Mouse (Mus musculus) adrenal gland, adult 8-10 months (tissue): Measurements from ENCODE around the gene Hist1h3h. TPM values are rescaled to one million over a fixed set of nuclear protein-coding genes. Genes with fewer than 3 reads are reported as not detected.

Experiments used
- microRNA-seq, 2 experiments: library from miRNA; unstranded; fragments of <30 nt; microRNA quantifications; one replicate each; pipeline ENCODE4 v1.2.0; 2022
- total RNA-seq, 4 experiments: library from RNA; stranded (reverse); gene quantifications; 2 replicates each; pipeline ENCODE4 v1.2.4; 2022

Gene Hist1h3h
- total RNA-seq, 4 experiments from 2014 or later = 23.6 to 39.6 (median 35.8) TPM

Small RNAs within 50 kb of the gene (microRNA-seq; reads per million reads assigned to microRNA genes)
- gene Gm44357 (0 reads per million in 2 experiments), gene Gm44367 (0 reads per million in 2 experiments), gene Gm44454 (0 reads per million in 2 experiments)

Other genes starting within 250 kb of the Hist1h3h start
- 1 to 10 TPM; 1.2 to 2.1 (median 1.8) TPM for gene Nkapl, start 249.2 kb upstream of the Hist1h3h start, total RNA-seq
- gene Zkscan4, start 238.8 kb upstream of the Hist1h3h start, total RNA-seq = 1 to 10 TPM; 2.5 to 4.9 (median 3.8) TPM
- not detected for gene Gm10065, start 238.2 kb upstream of the Hist1h3h start, total RNA-seq
- 10 to 100 TPM in 2 of 4 experiments, 1 to 10 TPM in 2; 7.8 to 11.5 (median 10.3) TPM for gene AK157302, start 222.4 kb upstream of the Hist1h3h start, total RNA-seq
- 10 to 100 TPM; 48.5 to 62.2 (median 55.3) TPM for gene Gm11273, start 216.2 kb upstream of the Hist1h3h start, total RNA-seq
- 10 to 100 TPM; 20.4 to 30.2 (median 26.0) TPM for gene Zkscan8, start 186.5 kb upstream of the Hist1h3h start, total RNA-seq
- not detected for gene Olfr1366, start 174.9 kb upstream of the Hist1h3h start, total RNA-seq
- not detected for gene Olfr1535, start 157.8 kb upstream of the Hist1h3h start, total RNA-seq
- gene Olfr1364, start 135.9 kb upstream of the Hist1h3h start, total RNA-seq = not detected
- gene Olfr1362, start 103.6 kb upstream of the Hist1h3h start, total RNA-seq = not detected
- gene Olfr11, start 75.1 kb upstream of the Hist1h3h start, total RNA-seq = not detected
- gene Olfr1361, start 54.3 kb upstream of the Hist1h3h start, total RNA-seq = not detected
- gene Olfr1360, start 40.3 kb upstream of the Hist1h3h start, total RNA-seq = not detected
- not detected for gene Olfr1359, start 19.5 kb upstream of the Hist1h3h start, total RNA-seq
- gene Hist1h2bl, start 1.5 kb upstream of the Hist1h3h start, total RNA-seq = 10 to 100 TPM; 19.0 to 38.1 (median 29.8) TPM
- gene Hist1h2ai, start 1.2 kb upstream of the Hist1h3h start, total RNA-seq = 1 to 10 TPM; 2.1 to 9.9 (median 7.2) TPM
- gene Hist1h2bm, start 4.4 kb downstream of the Hist1h3h start, total RNA-seq = 1 to 10 TPM; 3.7 to 7.9 (median 5.3) TPM
- gene Hist1h4j, start 17.4 kb downstream of the Hist1h3h start, total RNA-seq = 10 to 100 TPM in 3 of 4 experiments, 1 to 10 TPM in 1; 7.2 to 11.3 (median 10.4) TPM
- gene Hist1h4k, start 32.8 kb downstream of the Hist1h3h start, total RNA-seq = 100 to 1,000 TPM in 3 of 4 experiments, 10 to 100 TPM in 1; 68.3 to 123 (median 109) TPM
- gene Hist1h2ak, start 36.2 kb downstream of the Hist1h3h start, total RNA-seq = 10 to 100 TPM in 1 of 4 experiments, 1 to 10 TPM in 3; 6.2 to 10.4 (median 7.6) TPM
- 10 to 100 TPM; 10.1 to 17.6 (median 15.3) TPM for gene Hist1h2bn, start 36.5 kb downstream of the Hist1h3h start, total RNA-seq
- gene Hist1h1b, start 63.0 kb downstream of the Hist1h3h start, total RNA-seq = 10 to 100 TPM; 13.2 to 18.9 (median 15.8) TPM
- gene Hist1h3i, start 65.7 kb downstream of the Hist1h3h start, total RNA-seq = 10 to 100 TPM; 45.2 to 52.5 (median 48.0) TPM
- gene Hist1h2an, start 69.6 kb downstream of the Hist1h3h start, total RNA-seq = 1 to 10 TPM in 2 of 4 experiments, not detected in 2; 2.7 to 7.2 TPM
- gene Hist1h2bp, start 69.8 kb downstream of the Hist1h3h start, total RNA-seq = 10 to 100 TPM in 1 of 4 experiments, 1 to 10 TPM in 3; 6.0 to 15.5 (median 8.6) TPM
- 10 to 100 TPM; 62.2 to 78.1 (median 68.0) TPM for gene Hist1h2bq, start 92.5 kb downstream of the Hist1h3h start, total RNA-seq
- 10 to 100 TPM in 3 of 4 experiments, 1 to 10 TPM in 1; 6.1 to 36.2 (median 24.9) TPM for gene Hist1h2ao, start 92.8 kb downstream of the Hist1h3h start, total RNA-seq
- gene Hist1h4m, start 94.1 kb downstream of the Hist1h3h start, total RNA-seq = 100 to 1,000 TPM; 110 to 175 (median 150) TPM
- gene Hist1h4n, start 114.5 kb downstream of the Hist1h3h start, total RNA-seq = 100 to 1,000 TPM in 2 of 4 experiments, 10 to 100 TPM in 2; 56.8 to 227 (median 113) TPM
- gene Hist1h2ap, start 115.8 kb downstream of the Hist1h3h start, total RNA-seq = 10 to 100 TPM; 19.8 to 45.6 (median 32.3) TPM
- gene Hist1h2br, start 116.1 kb downstream of the Hist1h3h start, total RNA-seq = 10 to 100 TPM; 63.3 to 78.8 (median 69.1) TPM
- 1 to 10 TPM; 1.5 to 6.2 (median 3.6) TPM for gene Zfp184, start 227.4 kb downstream of the Hist1h3h start, total RNA-seq